Mouse (Mus musculus): Measurements from ENCODE around the gene Myh7b. TPM values are rescaled to one million over a fixed set of nuclear protein-coding genes. Genes with fewer than 3 reads are reported as not detected.
A peak's percentile ranks its signal among the peaks of the same experiment; 100 is the strongest.

The Myh7b gene
- total RNA-seq, 1 experiment from 2014 or later: not detected

GRCm38 (mm10) chr2:155679586-155680110, 68.6 kb downstream of the Myh7b start:
- no peak for ATAC-seq (replicated peaks; ENCODE audit: low read depth, poor library complexity, severe bottlenecking)

GRCm38 (mm10) chr2:155680591-155680990, 69.6 kb downstream of the Myh7b start:
- ATAC-seq (replicated peaks; ENCODE audit: low read depth, poor library complexity, severe bottlenecking): peak; percentile 68

- ATAC-seq (replicated peaks; ENCODE audit: low read depth, poor library complexity, severe bottlenecking): no peak
Measured at GRCm38 (mm10) chr2:155681194-155681593, 70.2 kb downstream of the Myh7b start.

GRCm38 (mm10) chr2:155681874-155682273, 70.9 kb downstream of the Myh7b start:
- ATAC-seq (replicated peaks; ENCODE audit: low read depth, poor library complexity, severe bottlenecking): no peak

GRCm38 (mm10) chr2:155683137-155683536, 72.1 kb downstream of the Myh7b start:
- 0 out of 2 replicates have a peak, but pooled peaks have one; percentile 29 for ATAC-seq (replicated peaks; ENCODE audit: low read depth, poor library complexity, severe bottlenecking)

GRCm38 (mm10) chr2:155683821-155684220, 72.8 kb downstream of the Myh7b start:
- no peak for ATAC-seq (replicated peaks; ENCODE audit: low read depth, poor library complexity, severe bottlenecking)

Other genes with a start within 250 kb of the Myh7b start
- gene Trp53inp2, start 230.2 kb upstream of the Myh7b start, total RNA-seq (2017): 1.9 and 2.8 TPM in 2 replicates
- 13.4 and 25.5 TPM in 2 replicates for gene Ncoa6, start 137.3 kb upstream of the Myh7b start, total RNA-seq (2017)
- 14.9 and 20.4 TPM in 2 replicates for gene Acss2, start 93.3 kb upstream of the Myh7b start, total RNA-seq (2017)
- 0.19 TPM in 1 of 2 replicates, not detected in the other for gene Ggt7, start 93.0 kb upstream of the Myh7b start, total RNA-seq (2017)
- 18.4 and 22.5 TPM in 2 replicates for gene Gss, start 18.4 kb upstream of the Myh7b start, total RNA-seq (2017)
- 73.5 and 77.3 TPM in 2 replicates for gene Trpc4ap, start 81.2 kb downstream of the Myh7b start, total RNA-seq (2017)
- 27.8 and 36.5 TPM in 2 replicates for gene Edem2, start 118.3 kb downstream of the Myh7b start, total RNA-seq (2017)
- not detected in 2 replicates for gene Gm17581, start 124.7 kb downstream of the Myh7b start, total RNA-seq (2017)
- 0.39 and 3.4 TPM in 2 replicates for gene Procr, start 139.9 kb downstream of the Myh7b start, total RNA-seq (2017)
- gene Mmp24, start 164.1 kb downstream of the Myh7b start, total RNA-seq (2017): 0.32 TPM in 1 of 2 replicates, not detected in the other
- gene BC029722, start 208.2 kb downstream of the Myh7b start, total RNA-seq (2017): 12.5 and 15.3 TPM in 2 replicates
- 49.4 and 83.3 TPM in 2 replicates for gene Eif6, start 215.7 kb downstream of the Myh7b start, total RNA-seq (2017)
- gene Fam83c, start 223.6 kb downstream of the Myh7b start, total RNA-seq (2017): not detected in 2 replicates

Data from common myeloid progenitor, adult 5-6 weeks (primary cell).